Mouse (Mus musculus): ENCODE results near the gene Hoxc9. TPM values are rescaled to one million over a fixed set of nuclear protein-coding genes. Genes with fewer than 3 reads are reported as not detected.

The Hoxc9 gene
- polyA plus RNA-seq, 1 experiment from 2014 or later = not detected

DNA sequence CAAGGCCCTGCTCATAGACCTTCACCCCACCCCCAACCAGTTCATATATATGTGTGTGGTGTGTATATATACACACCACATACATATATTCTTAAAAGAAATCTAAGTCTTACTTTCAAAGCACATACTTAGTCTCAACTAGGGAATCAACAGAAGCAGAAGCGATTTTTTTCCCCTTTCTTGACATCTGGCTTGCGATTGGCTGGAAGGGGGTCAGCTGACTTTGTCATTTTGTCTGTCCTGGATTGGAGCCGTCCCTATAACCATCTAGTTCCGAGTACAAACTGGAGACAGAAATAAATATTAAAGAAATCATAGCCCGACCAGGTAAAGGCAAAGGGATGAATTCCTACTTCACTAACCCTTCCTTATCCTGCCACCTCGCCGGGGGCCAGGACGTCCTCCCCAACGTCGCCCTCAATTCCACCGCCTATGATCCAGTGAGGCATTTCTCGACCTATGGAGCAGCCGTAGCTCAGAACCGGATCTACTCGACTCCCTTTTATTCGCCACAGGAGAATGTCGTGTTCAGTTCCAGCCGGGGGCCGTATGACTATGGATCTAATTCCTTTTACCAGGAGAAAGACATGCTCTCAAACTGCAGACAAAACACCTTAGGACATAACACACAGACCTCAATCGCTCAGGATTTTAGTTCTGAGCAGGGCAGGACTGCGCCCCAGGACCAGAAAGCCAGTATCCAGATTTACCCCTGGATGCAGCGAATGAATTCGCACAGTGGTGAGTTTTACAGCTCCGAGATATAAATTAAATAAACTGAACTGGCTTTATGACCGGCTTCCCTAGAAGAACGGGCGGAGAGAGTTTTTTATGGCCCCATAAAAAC is 33.2 kb downstream of the Hoxc9 start:
- H3K4me3 ChIP-seq (replicated peaks) = no peak overlapping the region
- 1% methylated on average over 27 of the region's 27 CpGs for WGBS
- H3K4me1 ChIP-seq (replicated peaks) = peaks cover 7% of the 10 kb centered on the region; the same call in 1 of the 2 replicates
- no peaks in the 10 kb centered on the region for H3K36me3 ChIP-seq
- peaks cover 99% of the 10 kb centered on the region for H3K27me3 ChIP-seq
- no peak for ATAC-seq
- H3K9ac ChIP-seq (replicated peaks) = no peak overlapping the region
- no peak overlapping the region for H3K4me2 ChIP-seq (replicated peaks)
- no peak overlapping the region for H3K27ac ChIP-seq
- H3K9me3 ChIP-seq = no peaks in the 10 kb centered on the region

DNA sequence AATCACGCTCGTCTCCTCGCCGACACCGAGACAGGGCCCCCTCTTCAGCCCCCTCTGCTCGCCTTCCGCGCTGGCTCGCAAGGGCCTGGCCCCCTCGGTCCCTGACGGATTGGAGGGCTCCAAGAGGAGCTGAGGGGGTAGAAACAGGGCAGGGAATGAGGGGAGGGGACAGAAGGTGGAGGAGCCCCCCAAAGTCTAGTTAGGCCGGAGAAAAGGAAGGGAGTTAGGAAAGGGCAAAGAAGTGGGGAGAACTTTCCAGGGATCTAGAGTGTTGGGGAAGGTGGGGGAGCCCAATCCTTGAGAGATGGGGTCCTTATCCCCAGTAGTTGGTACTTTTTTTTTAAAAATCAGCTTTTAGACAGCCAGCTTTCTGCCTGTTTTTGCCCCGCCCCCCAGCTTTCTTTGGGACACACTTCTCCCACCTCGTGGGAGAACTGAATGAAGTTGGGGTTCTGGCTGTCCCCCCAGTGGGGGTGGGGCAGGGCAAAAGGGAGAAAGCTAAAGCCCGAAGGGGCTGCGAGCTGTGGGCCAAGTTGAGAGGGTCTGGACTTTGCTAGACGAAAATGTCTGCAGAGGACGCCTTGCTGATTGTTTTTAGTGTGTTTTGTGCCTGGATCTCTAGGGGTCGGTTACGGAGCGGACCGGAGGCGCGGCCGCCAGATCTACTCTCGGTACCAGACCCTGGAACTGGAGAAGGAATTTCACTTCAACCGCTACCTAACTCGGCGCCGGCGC is 34.0 kb downstream of the Hoxc9 start:
- H3K36me3 ChIP-seq = no peaks in the 10 kb centered on the region
- no peak overlapping the region for H3K4me3 ChIP-seq (replicated peaks)
- no peak overlapping the region for H3K27ac ChIP-seq
- WGBS = under 1% methylated on average over 31 of the region's 31 CpGs
- H3K9me3 ChIP-seq = no peaks in the 10 kb centered on the region
- peaks cover 7% of the 10 kb centered on the region; the same call in 1 of the 2 replicates for H3K4me1 ChIP-seq (replicated peaks)
- no peak overlapping the region for H3K4me2 ChIP-seq (replicated peaks)
- peaks cover 99% of the 10 kb centered on the region for H3K27me3 ChIP-seq
- H3K9ac ChIP-seq (replicated peaks) = no peak overlapping the region
- ATAC-seq = no peak

- H3K4me3 ChIP-seq (replicated peaks) = no peak overlapping the region
Measured at GRCm38 (mm10) chr15:103010847-103011555, 34.8 kb downstream of the Hoxc9 start.

DNA sequence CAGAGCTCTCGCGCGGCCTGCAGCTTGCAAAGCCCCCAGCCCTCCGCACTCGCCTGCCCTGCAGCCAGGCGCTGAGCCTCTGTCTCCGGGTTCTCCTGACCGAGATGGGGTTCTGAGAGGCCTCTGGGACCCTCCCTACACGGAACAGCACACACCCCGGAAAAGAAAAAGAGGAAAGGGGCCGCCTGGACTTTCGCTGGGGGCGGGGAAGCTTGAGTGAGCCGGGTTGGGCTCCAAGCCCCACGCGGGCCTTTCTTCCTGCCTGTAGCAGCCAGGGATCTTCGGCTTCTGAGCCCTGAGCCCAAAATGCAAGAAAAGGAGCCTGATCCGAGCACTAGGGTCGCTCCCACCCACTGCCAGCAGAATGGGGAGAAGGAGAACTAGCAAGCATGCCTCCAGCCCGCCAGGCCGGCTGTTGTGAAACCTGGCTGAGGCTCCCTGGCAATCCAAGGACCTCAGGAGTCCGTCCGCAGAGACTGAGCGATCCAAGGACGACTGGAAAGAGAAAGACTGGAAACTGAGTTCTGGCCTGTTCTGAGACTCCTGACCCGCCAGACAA is 35.8 kb downstream of the Hoxc9 start:
- Histone ChIP-seq H3K4me1 (replicated peaks) (peaks cover 7% of the 10 kb centered on the region; the same call in 1 of the 2 replicates), H3K27ac (no peak overlapping the region), H3K4me2 (replicated peaks) (no peak overlapping the region), H3K27me3 (peaks cover 99% of the 10 kb centered on the region), H3K4me3 (replicated peaks) (no peak overlapping the region), H3K9me3 (no peaks in the 10 kb centered on the region), H3K9ac (replicated peaks) (no peak overlapping the region), H3K36me3 (no peaks in the 10 kb centered on the region)
- WGBS = 1% methylated on average over 26 of the region's 26 CpGs
- ATAC-seq = no peak

More at GRCm38 (mm10) chr15:103010847-103011555, 34.8 kb downstream of the Hoxc9 start:
- H3K9ac ChIP-seq (replicated peaks) = no peak overlapping the region
- no peak overlapping the region for H3K4me2 ChIP-seq (replicated peaks)
- ATAC-seq = no peak
- peaks cover 7% of the 10 kb centered on the region; the same call in 1 of the 2 replicates for H3K4me1 ChIP-seq (replicated peaks)
- no peaks in the 10 kb centered on the region for H3K9me3 ChIP-seq
- no peaks in the 10 kb centered on the region for H3K36me3 ChIP-seq
- peaks cover 99% of the 10 kb centered on the region for H3K27me3 ChIP-seq
- H3K27ac ChIP-seq = no peak overlapping the region
- WGBS = under 1% methylated on average over 28 of the region's 28 CpGs

GRCm38 (mm10) chr15:103013238-103013984 is 37.2 kb downstream of the Hoxc9 start:
- no peak overlapping the region for H3K9ac ChIP-seq (replicated peaks)
- H3K4me3 ChIP-seq (replicated peaks) = no peak overlapping the region
- 0 out of 2 replicates have a peak overlapping the region, but pooled peaks have one; percentile 13 for H3K4me2 ChIP-seq (replicated peaks)
- peaks cover 7% of the 10 kb centered on the region; the same call in 1 of the 2 replicates for H3K4me1 ChIP-seq (replicated peaks)
- H3K27me3 ChIP-seq = peaks cover 99% of the 10 kb centered on the region
- no peaks in the 10 kb centered on the region for H3K36me3 ChIP-seq
- no peak overlapping the region for H3K27ac ChIP-seq
- 3% methylated on average over 17 of the region's 17 CpGs for WGBS
- H3K9me3 ChIP-seq = no peaks in the 10 kb centered on the region
- no peak for ATAC-seq

DNA sequence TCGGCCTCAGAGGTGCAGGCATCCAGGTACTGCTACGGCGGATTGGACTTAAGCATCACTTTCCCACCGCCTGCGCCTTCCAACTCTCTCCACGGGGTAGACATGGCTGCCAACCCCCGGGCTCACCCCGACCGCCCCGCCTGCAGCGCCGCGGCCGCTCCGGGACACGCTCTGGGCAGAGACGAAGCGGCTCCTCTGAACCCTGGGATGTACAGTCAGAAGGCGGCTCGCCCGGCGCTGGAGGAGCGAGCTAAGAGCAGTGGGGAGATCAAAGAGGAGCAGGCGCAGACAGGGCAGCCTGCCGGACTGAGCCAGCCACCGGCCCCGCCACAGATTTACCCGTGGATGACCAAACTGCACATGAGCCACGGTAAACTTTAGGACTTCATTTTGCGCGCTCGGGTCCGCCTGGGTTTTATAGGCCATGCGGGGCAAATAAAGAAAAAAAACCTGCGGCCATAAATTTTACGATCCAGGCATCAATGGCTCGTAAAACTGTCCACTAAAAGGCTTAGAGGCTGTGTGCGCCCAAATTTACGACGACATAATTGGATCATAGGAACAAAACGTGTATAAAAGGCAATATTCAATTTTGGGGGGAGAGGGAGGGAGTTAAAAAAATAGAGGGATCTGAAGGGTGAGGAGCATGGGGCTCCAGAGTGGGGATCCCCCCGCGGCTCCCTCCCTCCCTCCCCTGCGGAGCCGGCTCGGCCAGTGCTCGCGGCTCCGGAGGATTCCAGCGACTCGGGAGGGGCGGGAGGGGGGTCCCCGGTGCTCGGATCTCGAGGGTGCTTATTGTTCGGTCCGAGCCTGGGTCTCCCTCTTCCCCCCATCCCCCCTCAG is 38.1 kb downstream of the Hoxc9 start:
- no peak overlapping the region for H3K9ac ChIP-seq (replicated peaks)
- H3K4me1 ChIP-seq (replicated peaks) = peaks cover 7% of the 10 kb centered on the region; the same call in 1 of the 2 replicates
- H3K27me3 ChIP-seq = peaks cover 99% of the 10 kb centered on the region
- under 1% methylated on average over 54 of the region's 57 CpGs for WGBS
- H3K9me3 ChIP-seq = no peaks in the 10 kb centered on the region
- no peak overlapping the region for H3K27ac ChIP-seq
- ATAC-seq = peak; percentile 50; the same call in 1 of the 2 replicates
- H3K36me3 ChIP-seq = no peaks in the 10 kb centered on the region
- H3K4me2 ChIP-seq (replicated peaks) = 0 out of 2 replicates have a peak overlapping the region, but pooled peaks have one; percentile 13
- H3K4me3 ChIP-seq (replicated peaks) = peak overlapping the region; percentile 9; the same call in 1 of the 2 replicates

GRCm38 (mm10) chr15:103015009-103015399 is 38.8 kb downstream of the Hoxc9 start:
- no peak overlapping the region for H3K4me3 ChIP-seq (replicated peaks)
- ATAC-seq = no peak
- WGBS = under 1% methylated on average over 28 of the region's 28 CpGs
- H3K27ac ChIP-seq = no peak overlapping the region
- no peak overlapping the region for H3K9ac ChIP-seq (replicated peaks)
- no peak overlapping the region for H3K4me2 ChIP-seq (replicated peaks)
- peaks cover 7% of the 10 kb centered on the region; the same call in 1 of the 2 replicates for H3K4me1 ChIP-seq (replicated peaks)
- H3K27me3 ChIP-seq = peaks cover 99% of the 10 kb centered on the region
- H3K36me3 ChIP-seq = no peaks in the 10 kb centered on the region
- H3K9me3 ChIP-seq = no peaks in the 10 kb centered on the region

DNA sequence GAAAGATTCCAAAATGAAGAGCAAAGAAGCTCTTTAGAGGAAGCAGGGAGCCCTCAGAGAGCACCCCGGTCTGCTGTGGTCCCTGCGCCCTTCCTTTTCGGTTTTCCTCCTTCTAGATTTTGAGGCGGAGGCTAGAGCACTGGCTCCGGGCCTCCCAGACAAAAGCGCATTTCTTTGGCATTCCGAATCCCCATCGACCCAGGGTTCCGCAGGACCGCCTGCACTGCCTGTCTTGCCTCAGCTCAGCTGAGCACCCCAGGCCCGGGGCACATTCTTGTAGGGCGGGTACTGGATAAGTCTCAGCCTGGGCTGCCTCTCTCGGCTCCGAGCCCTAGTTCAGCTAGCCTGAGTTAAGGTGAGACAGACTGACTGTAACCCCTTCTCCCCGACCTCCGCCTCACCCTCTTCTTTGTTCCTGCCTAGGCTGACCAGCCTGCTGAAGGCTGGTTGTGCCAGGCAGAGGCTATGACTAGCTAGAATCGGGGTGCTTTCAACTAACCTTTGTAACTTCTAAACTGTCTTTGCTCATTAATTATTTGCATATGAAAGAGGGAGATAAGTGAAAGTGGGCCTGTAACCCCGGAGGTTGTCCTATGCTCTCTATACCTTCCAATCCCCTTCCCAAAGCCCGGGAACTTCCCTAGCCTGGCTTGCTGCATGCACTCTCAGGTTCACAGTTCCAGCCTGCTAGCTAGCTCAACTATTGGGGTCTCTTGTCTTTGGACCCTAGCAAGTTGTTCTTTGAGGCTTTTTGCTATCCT is 39.3 kb downstream of the Hoxc9 start:
- Histone ChIP-seq H3K9ac (replicated peaks) (no peak overlapping the region), H3K4me2 (replicated peaks) (no peak overlapping the region), H3K4me1 (replicated peaks) (peaks cover 7% of the 10 kb centered on the region; the same call in 1 of the 2 replicates), H3K36me3 (no peaks in the 10 kb centered on the region), H3K9me3 (no peaks in the 10 kb centered on the region), H3K27me3 (peaks cover 99% of the 10 kb centered on the region), H3K4me3 (replicated peaks) (no peak overlapping the region), H3K27ac (no peak overlapping the region)
- WGBS = under 1% methylated on average over 19 of the region's 19 CpGs
- no peak for ATAC-seq

GRCm38 (mm10) chr15:103018636-103019035 is 42.4 kb downstream of the Hoxc9 start, which contains the start of gene Hoxc4:
TSS of gene Hoxc4 (plus strand) at chr15:103018934.
- Histone ChIP-seq H3K4me2 (replicated peaks) (no peak within 1 kb of the TSS), H3K27me3 (peaks cover 100% of the 10 kb centered on the region), H3K4me3 (replicated peaks) (no peak within 1 kb of the TSS), H3K9me3 (no peaks in the 10 kb centered on the region), H3K36me3 (no peaks in the 10 kb centered on the region), H3K9ac (replicated peaks) (no peak within 1 kb of the TSS), H3K27ac (no peak within 1 kb of the TSS), H3K4me1 (replicated peaks) (peaks cover 7% of the 10 kb centered on the region; the same call in 1 of the 2 replicates)
- WGBS = 3% methylated on average over 9 of the region's 9 CpGs
- no peak for ATAC-seq
